Mouse (Mus musculus) inflammation-experienced regulatory T-cells, adult 16 weeks (primary cell): ENCODE data around the gene Rps4x. TPM values are rescaled to one million over a fixed set of nuclear protein-coding genes. Genes with fewer than 3 reads are reported as not detected.

Experiments
- polyA plus RNA-seq: library from polyadenylated mRNA; unstranded; fragments of 100-300 nt; shearing (Covaris generic); gene quantifications from one replicate; pipeline ENCODE4 v1.2.1, GENCODE M21; 2017

Gene Rps4x
- 694 TPM for polyA plus RNA-seq

DNA sequence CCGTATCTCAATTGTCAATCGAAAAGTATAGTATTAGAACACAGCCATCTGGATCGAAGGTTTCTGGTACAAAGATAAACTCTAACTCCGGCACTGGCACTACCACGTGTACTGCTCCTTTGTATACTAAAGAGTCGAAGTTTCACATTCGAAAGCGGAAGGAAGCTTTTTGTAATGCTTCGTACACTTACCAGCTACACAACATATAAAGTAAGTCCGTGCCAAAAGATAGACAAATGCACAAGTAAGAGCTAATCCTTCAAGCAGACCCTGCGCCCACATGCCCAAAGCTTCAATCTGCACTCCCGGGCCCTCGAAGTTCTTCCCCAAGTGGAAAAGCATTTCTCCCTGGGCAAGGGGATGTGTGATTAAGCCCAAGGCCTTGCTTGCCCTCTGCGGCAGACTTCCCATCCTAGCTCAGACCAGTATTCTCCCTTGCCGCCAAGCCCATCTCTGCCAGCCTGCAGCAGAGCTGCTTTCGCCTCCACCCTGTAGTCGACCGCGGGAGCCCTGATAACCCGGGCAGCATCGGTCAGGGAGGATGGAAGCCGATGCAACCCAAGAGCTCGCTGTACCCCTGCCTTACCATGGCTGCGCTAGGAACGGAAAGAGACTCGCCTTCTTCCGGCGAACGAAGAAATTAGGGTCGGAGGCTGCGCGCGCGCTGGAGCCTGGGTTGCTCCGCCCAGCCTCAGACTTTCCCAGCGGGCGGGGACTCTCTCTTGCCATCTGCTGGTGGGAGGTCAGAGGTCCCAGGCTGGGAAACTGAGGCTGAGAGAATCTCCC, at the start of gene Rps4x:
Rps4x (minus strand) TSS at position 683 of the 786 bp plus-strand sequence.

DNA sequence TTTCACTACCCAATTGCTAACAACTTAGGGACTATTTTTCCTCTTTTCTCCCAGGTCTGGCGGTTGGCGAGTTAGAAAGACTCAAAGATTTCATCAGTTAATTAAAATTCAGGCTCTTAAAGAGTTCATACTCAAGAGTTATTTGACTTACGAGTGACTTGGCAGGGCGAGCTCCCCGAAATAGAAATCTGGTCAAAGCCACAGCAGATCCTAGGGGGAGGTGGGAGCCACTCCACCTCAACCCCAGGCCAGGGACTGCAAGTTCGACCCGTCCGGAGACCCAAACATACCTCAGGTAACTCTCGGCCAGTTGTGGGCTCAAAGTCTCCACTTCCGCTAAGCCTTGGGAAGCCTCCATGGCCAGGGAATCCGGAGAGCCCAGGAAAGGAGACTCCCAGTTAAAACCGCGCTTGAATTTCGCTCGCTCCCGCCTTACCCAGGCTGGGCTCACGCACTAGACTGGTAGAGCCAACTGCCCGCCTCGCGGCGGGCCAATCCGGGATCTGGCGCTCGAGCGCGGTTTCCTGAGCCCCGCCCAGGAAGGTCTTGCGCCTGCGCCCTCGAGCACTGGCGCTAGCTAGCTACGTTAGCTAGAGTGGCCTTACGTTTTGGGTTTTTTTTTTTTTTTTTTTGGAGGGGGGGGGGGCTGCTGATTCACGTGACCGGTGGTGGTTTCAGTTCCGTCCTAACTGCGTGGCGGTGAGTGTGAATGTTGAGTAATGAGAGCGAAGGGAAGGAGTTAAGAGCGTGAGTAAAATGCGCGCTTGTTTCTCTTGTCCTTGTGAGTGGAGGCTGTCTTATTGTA, 32.4 kb downstream of the Rps4x start, which contains the start of gene Ercc6l:
Ercc6l (minus strand) TSS at position 474 of the 805 bp plus-strand sequence.

Other genes with a start within 250 kb of the Rps4x start
- gene Rtl5, start 118.1 kb downstream of the Rps4x start, polyA plus RNA-seq = 0.96 TPM
- 21.4 TPM for gene Pin4, start 69.9 kb downstream of the Rps4x start, polyA plus RNA-seq
- gene Ercc6l, start 32.3 kb downstream of the Rps4x start, polyA plus RNA-seq = 5.0 TPM
- not detected for gene Cited1, start 62.8 kb upstream of the Rps4x start, polyA plus RNA-seq